Mouse (Mus musculus): Measurements from ENCODE around the gene Cidec. TPM values are rescaled to one million over a fixed set of nuclear protein-coding genes. Genes with fewer than 3 reads are reported as not detected.
A peak's percentile ranks its signal among the peaks of the same experiment; 100 is the strongest.

Cidec gene
- polyA plus RNA-seq, 1 experiment from 2014 or later, result not detected

- H3K4me1 ChIP-seq, result peaks cover 21% of the 10 kb centered on the region
- no peaks in the 10 kb centered on the region for H3K27me3 ChIP-seq (replicated peaks)
- peak within 1 kb of the TSS; percentile 46; the same call in 1 of the 2 replicates for H3K27ac ChIP-seq
- ATAC-seq, result peak; percentile 86
- H3K9ac ChIP-seq, result peak within 1 kb of the TSS; percentile 89
- WGBS (ENCODE audit: insufficient replicate concordance), result under 1% methylated on average over 45 of the region's 45 CpGs
- H3K4me3 ChIP-seq, result peak within 1 kb of the TSS; percentile 87
- peaks cover 24% of the 10 kb centered on the region for H3K36me3 ChIP-seq
- peak within 1 kb of the TSS; percentile 85 for H3K4me2 ChIP-seq
- no peaks in the 10 kb centered on the region for H3K9me3 ChIP-seq (replicated peaks)
Observed at GRCm38 (mm10) chr6:113442442-113443090, 7.0 kb upstream of the Cidec start, which contains the start of gene Jagn1. TSS of gene Jagn1 (plus strand) at chr6:113442569.

GRCm38 (mm10) chr6:113442087-113442441, 6.5 kb upstream of the Cidec start:
- Histone ChIP-seq H3K4me2 (peak overlapping the region; percentile 85), H3K36me3 (peaks cover 19% of the 10 kb centered on the region), H3K4me3 (peak overlapping the region; percentile 87), H3K9ac (peak overlapping the region; percentile 89), H3K9me3 (replicated peaks) (no peaks in the 10 kb centered on the region), H3K27me3 (replicated peaks) (no peaks in the 10 kb centered on the region), H3K4me1 (peaks cover 21% of the 10 kb centered on the region), H3K27ac (peak overlapping the region; percentile 46; the same call in 1 of the 2 replicates)
- WGBS (ENCODE audit: insufficient replicate concordance), result 35% methylated on average over 9 of the region's 9 CpGs
- 0 out of 2 replicates have a peak, but pooled peaks have one; percentile 16 for ATAC-seq

GRCm38 (mm10) chr6:113441147-113441680, 5.7 kb upstream of the Cidec start:
- Histone ChIP-seq H3K4me3 (no peak overlapping the region), H3K4me1 (peaks cover 21% of the 10 kb centered on the region), H3K27ac (no peak overlapping the region), H3K4me2 (no peak overlapping the region), H3K36me3 (peaks cover 10% of the 10 kb centered on the region), H3K9ac (no peak overlapping the region), H3K9me3 (replicated peaks) (no peaks in the 10 kb centered on the region), H3K27me3 (replicated peaks) (no peaks in the 10 kb centered on the region)
- ATAC-seq, result no peak; the same call in 1 of the 2 replicates
- WGBS (ENCODE audit: insufficient replicate concordance), result 51% methylated on average over 7 of the region's 7 CpGs

- Histone ChIP-seq H3K27ac (no peak overlapping the region), H3K9ac (no peak overlapping the region), H3K27me3 (replicated peaks) (no peaks in the 10 kb centered on the region; the same call in 1 of the 2 replicates), H3K36me3 (peaks cover 7% of the 10 kb centered on the region), H3K4me1 (peaks cover 21% of the 10 kb centered on the region), H3K9me3 (replicated peaks) (no peaks in the 10 kb centered on the region), H3K4me2 (no peak overlapping the region), H3K4me3 (no peak overlapping the region)
- no peak for ATAC-seq
- 65% methylated on average over 3 of the region's 3 CpGs for WGBS (ENCODE audit: insufficient replicate concordance)
Observed at GRCm38 (mm10) chr6:113440686-113441085, 5.1 kb upstream of the Cidec start.

GRCm38 (mm10) chr6:113438721-113439430, 3.3 kb upstream of the Cidec start:
- WGBS (ENCODE audit: insufficient replicate concordance), result 45% methylated on average over 12 of the region's 12 CpGs
- H3K27ac ChIP-seq, result no peak overlapping the region

GRCm38 (mm10) chr6:113437135-113437534, 1.6 kb upstream of the Cidec start:
- ATAC-seq, result no peak
- no peak overlapping the region for H3K4me3 ChIP-seq
- 67% methylated on average over 12 of the region's 12 CpGs for WGBS (ENCODE audit: insufficient replicate concordance)

More at GRCm38 (mm10) chr6:113438721-113439430, 3.3 kb upstream of the Cidec start:
- no peak overlapping the region for H3K9ac ChIP-seq
- H3K9me3 ChIP-seq (replicated peaks), result no peaks in the 10 kb centered on the region
- H3K4me3 ChIP-seq, result no peak overlapping the region
- no peaks in the 10 kb centered on the region for H3K36me3 ChIP-seq
- ATAC-seq, result no peak
- peaks cover 17% of the 10 kb centered on the region for H3K4me1 ChIP-seq
- peaks cover 5% of the 10 kb centered on the region; the same call in 1 of the 2 replicates for H3K27me3 ChIP-seq (replicated peaks)
- no peak overlapping the region for H3K4me2 ChIP-seq

GRCm38 (mm10) chr6:113434691-113435090, 869 bp downstream of the Cidec start:
- H3K36me3 ChIP-seq, result no peaks in the 10 kb centered on the region
- 58% methylated on average over 7 of the region's 7 CpGs for WGBS (ENCODE audit: insufficient replicate concordance)
- no peaks in the 10 kb centered on the region for H3K9me3 ChIP-seq (replicated peaks)
- ATAC-seq, result no peak
- H3K9ac ChIP-seq, result no peak overlapping the region
- no peaks in the 10 kb centered on the region for H3K4me1 ChIP-seq
- H3K4me3 ChIP-seq, result no peak overlapping the region
- peaks cover 5% of the 10 kb centered on the region; the same call in 1 of the 2 replicates for H3K27me3 ChIP-seq (replicated peaks)
- no peak overlapping the region for H3K4me2 ChIP-seq
- no peak overlapping the region for H3K27ac ChIP-seq

More at GRCm38 (mm10) chr6:113437135-113437534, 1.6 kb upstream of the Cidec start:
- Histone ChIP-seq H3K27ac (no peak overlapping the region), H3K9me3 (replicated peaks) (no peaks in the 10 kb centered on the region), H3K4me1 (peaks cover 5% of the 10 kb centered on the region; the same call in 1 of the 2 replicates), H3K36me3 (no peaks in the 10 kb centered on the region), H3K9ac (no peak overlapping the region), H3K4me2 (no peak overlapping the region), H3K27me3 (replicated peaks) (peaks cover 5% of the 10 kb centered on the region; the same call in 1 of the 2 replicates)

GRCm38 (mm10) chr6:113433661-113434060, 1.9 kb downstream of the Cidec start:
- H3K4me1 ChIP-seq, result no peaks in the 10 kb centered on the region
- ATAC-seq, result no peak
- H3K9me3 ChIP-seq (replicated peaks), result no peaks in the 10 kb centered on the region
- no peak overlapping the region for H3K4me2 ChIP-seq
- H3K9ac ChIP-seq, result no peak overlapping the region
- H3K27me3 ChIP-seq (replicated peaks), result peaks cover 5% of the 10 kb centered on the region; the same call in 1 of the 2 replicates
- 64% methylated on average over 3 of the region's 3 CpGs for WGBS (ENCODE audit: insufficient replicate concordance)
- no peaks in the 10 kb centered on the region for H3K36me3 ChIP-seq
- no peak overlapping the region for H3K4me3 ChIP-seq
- H3K27ac ChIP-seq, result no peak overlapping the region

GRCm38 (mm10) chr6:113431801-113432200, 3.8 kb downstream of the Cidec start:
- H3K9ac ChIP-seq, result no peak overlapping the region
- H3K27ac ChIP-seq, result no peak overlapping the region
- WGBS (ENCODE audit: insufficient replicate concordance), result 44% methylated on average over 3 of the region's 3 CpGs
- ATAC-seq, result no peak
- 0 out of 2 replicates have a peak, but pooled peaks cover 5% of the 10 kb centered on the region for H3K9me3 ChIP-seq (replicated peaks)
- H3K27me3 ChIP-seq (replicated peaks), result peaks cover 5% of the 10 kb centered on the region; the same call in 1 of the 2 replicates
- no peak overlapping the region for H3K4me2 ChIP-seq
- H3K4me1 ChIP-seq, result no peaks in the 10 kb centered on the region
- no peak overlapping the region for H3K4me3 ChIP-seq
- H3K36me3 ChIP-seq, result no peaks in the 10 kb centered on the region

GRCm38 (mm10) chr6:113430846-113431245, 4.7 kb downstream of the Cidec start:
- H3K9me3 ChIP-seq (replicated peaks), result 0 out of 2 replicates have a peak, but pooled peaks cover 5% of the 10 kb centered on the region
- H3K9ac ChIP-seq, result no peak overlapping the region
- H3K27me3 ChIP-seq (replicated peaks), result peaks cover 5% of the 10 kb centered on the region; the same call in 1 of the 2 replicates
- no peaks in the 10 kb centered on the region for H3K4me1 ChIP-seq
- no peak overlapping the region for H3K27ac ChIP-seq
- no peak overlapping the region for H3K4me3 ChIP-seq
- H3K36me3 ChIP-seq, result no peaks in the 10 kb centered on the region
- 49% methylated on average over 3 of the region's 3 CpGs for WGBS (ENCODE audit: insufficient replicate concordance)
- ATAC-seq, result no peak
- no peak overlapping the region for H3K4me2 ChIP-seq

GRCm38 (mm10) chr6:113429965-113430364, 5.6 kb downstream of the Cidec start:
- H3K4me2 ChIP-seq, result no peak overlapping the region

More at GRCm38 (mm10) chr6:113429965-113430364, 5.6 kb downstream of the Cidec start:
- Histone ChIP-seq H3K27ac (no peak overlapping the region), H3K36me3 (no peaks in the 10 kb centered on the region), H3K27me3 (replicated peaks) (no peaks in the 10 kb centered on the region; the same call in 1 of the 2 replicates), H3K4me3 (no peak overlapping the region), H3K4me1 (no peaks in the 10 kb centered on the region), H3K9ac (no peak overlapping the region), H3K9me3 (replicated peaks) (0 out of 2 replicates have a peak, but pooled peaks cover 5% of the 10 kb centered on the region)
- 50% methylated on average over 3 of the region's 3 CpGs for WGBS (ENCODE audit: insufficient replicate concordance)
- no peak for ATAC-seq

All from liver, embryonic 12.5 days (tissue).